Mouse (Mus musculus) stomach, embryonic 15.5 days (tissue): ENCODE measurements around the gene Atp6v0a1. TPM values are rescaled to one million over a fixed set of nuclear protein-coding genes. Genes with fewer than 3 reads are reported as not detected.

ENCODE experiments used
- ATAC-seq: fragments of 200-750 bp; cut with Nextera tagmentation; 2 replicates; pipeline ENCODE4 v1.8.0; 2017; ENCODE audit warnings: low read depth, moderate number of reproducible peaks, moderate TSS enrichment; ENCODE audit not compliant: insufficient read depth, low FRiP score
- H3K27ac ChIP-seq: fragments of 300-500 bp; sonication (generic); 2 replicates; pipeline ENCODE4 v1.5.1; 2015; ENCODE audit warnings: mild to moderate bottlenecking, inconsistent platforms
- H3K27me3 ChIP-seq: fragments of 300-500 bp; sonication (generic); replicated peaks from 2 replicates; pipeline ENCODE4 v1.6.1; 2015; ENCODE audit warnings: inconsistent platforms
- H3K36me3 ChIP-seq: fragments of 300-500 bp; sonication (generic); 2 replicates; pipeline ENCODE4 v1.6.1; 2015; ENCODE audit warnings: inconsistent platforms
- H3K4me1 ChIP-seq: fragments of 300-500 bp; sonication (generic); 2 replicates; pipeline ENCODE4 v1.6.1; 2015; ENCODE audit warnings: inconsistent platforms
- H3K4me2 ChIP-seq: fragments of 300-500 bp; sonication (generic); 2 replicates; pipeline ENCODE4 v1.6.1; 2015; ENCODE audit warnings: mild to moderate bottlenecking, inconsistent platforms
- H3K4me3 ChIP-seq: fragments of 300-500 bp; sonication (generic); replicated peaks from 2 replicates; pipeline ENCODE4 v1.5.1; 2015; ENCODE audit warnings: inconsistent platforms
- H3K9ac ChIP-seq: fragments of 300-500 bp; sonication (generic); 2 replicates; pipeline ENCODE4 v1.6.1; 2015; ENCODE audit warnings: inconsistent platforms
- H3K9me3 ChIP-seq: fragments of 300-500 bp; sonication (generic); 2 replicates; pipeline ENCODE4 v1.6.1; 2016; ENCODE audit warnings: inconsistent platforms
- WGBS: fragments of 180-500 bp; shearing (Covaris S2); methylation state at CpG from one replicate; pipeline ENCODE4 v1.1.7; 2015; 5-methylcytosine and 5-hydroxymethylcytosine counted together
- polyA plus RNA-seq: library from polyadenylated mRNA; unstranded; fragments of >200 nt; fragmentation: Nextera tagmentation; extraction: Ambion mirVana; gene quantifications from 2 replicates; pipeline ENCODE4 v1.2.1, GENCODE M21; 2015

Gene Atp6v0a1
- polyA plus RNA-seq, 1 experiment from 2014 or later = 36.6 TPM

DNA sequence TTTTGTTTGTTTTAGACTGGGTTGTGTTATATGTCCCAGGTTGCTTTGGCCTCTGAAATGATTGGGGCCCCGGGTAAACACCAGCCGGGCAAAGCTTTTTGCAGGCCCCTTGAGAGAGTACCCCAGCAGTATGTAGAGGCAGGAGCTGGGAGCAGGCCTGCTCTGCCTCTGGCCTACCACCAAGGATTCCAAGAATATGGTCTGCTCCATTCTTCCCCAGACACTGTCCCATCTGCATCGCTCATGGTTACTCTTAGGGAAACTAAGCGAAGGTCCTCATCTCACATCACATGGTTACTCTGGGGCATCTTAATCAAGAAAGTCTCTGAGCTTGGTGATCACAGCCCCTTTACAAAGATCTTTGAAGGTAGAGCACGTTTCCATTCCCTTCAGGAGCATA lies 40.8 kb upstream of the Atp6v0a1 start:
- H3K9me3 ChIP-seq = no peaks in the 10 kb centered on the region
- peak overlapping the region; percentile 77 for H3K4me2 ChIP-seq
- no peaks in the 10 kb centered on the region for H3K36me3 ChIP-seq
- no peak for ATAC-seq
- H3K4me3 ChIP-seq = peak overlapping the region; percentile 75
- H3K9ac ChIP-seq = peak overlapping the region; percentile 69; the same call in 1 of the 2 replicates
- no peaks in the 10 kb centered on the region for H3K27me3 ChIP-seq
- H3K27ac ChIP-seq = peak overlapping the region; percentile 96
- peaks cover 54% of the 10 kb centered on the region for H3K4me1 ChIP-seq
- 61% methylated on average over 5 of the region's 5 CpGs for WGBS

DNA sequence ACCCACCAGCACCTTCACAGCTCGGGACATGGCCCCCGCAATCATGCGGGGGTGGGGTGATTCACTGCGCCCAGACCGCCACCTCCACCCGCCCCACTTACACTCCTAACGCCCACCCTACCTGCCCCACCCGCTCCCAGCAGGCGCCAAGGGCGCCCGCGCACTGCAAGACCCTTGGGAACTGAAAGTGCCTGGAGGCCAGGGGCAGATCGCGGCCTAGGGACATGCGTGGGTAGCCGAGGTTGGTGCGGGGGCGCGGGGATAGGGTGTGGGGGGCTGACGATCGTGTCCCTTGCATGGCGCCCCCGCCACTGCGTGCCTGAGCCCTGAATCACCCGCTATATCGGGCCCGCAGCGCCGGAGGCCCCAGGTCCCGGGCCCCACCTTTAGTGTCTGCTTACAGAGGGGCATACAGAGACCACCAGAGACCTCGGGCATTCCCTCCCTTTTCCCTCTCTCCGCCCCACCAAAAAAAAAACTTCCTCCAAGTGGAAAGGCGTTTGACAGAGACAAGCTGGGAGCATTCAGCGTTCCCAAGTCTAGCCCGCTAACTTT lies 40.0 kb upstream of the Atp6v0a1 start:
- Histone ChIP-seq H3K4me2 (peak overlapping the region; percentile 77), H3K9me3 (no peaks in the 10 kb centered on the region), H3K27ac (peak overlapping the region; percentile 96), H3K4me3 (peak overlapping the region; percentile 75), H3K36me3 (no peaks in the 10 kb centered on the region), H3K9ac (peak overlapping the region; percentile 69), H3K27me3 (no peaks in the 10 kb centered on the region), H3K4me1 (peaks cover 46% of the 10 kb centered on the region)
- ATAC-seq = no peak
- WGBS = 2% methylated on average over 35 of the region's 35 CpGs

DNA sequence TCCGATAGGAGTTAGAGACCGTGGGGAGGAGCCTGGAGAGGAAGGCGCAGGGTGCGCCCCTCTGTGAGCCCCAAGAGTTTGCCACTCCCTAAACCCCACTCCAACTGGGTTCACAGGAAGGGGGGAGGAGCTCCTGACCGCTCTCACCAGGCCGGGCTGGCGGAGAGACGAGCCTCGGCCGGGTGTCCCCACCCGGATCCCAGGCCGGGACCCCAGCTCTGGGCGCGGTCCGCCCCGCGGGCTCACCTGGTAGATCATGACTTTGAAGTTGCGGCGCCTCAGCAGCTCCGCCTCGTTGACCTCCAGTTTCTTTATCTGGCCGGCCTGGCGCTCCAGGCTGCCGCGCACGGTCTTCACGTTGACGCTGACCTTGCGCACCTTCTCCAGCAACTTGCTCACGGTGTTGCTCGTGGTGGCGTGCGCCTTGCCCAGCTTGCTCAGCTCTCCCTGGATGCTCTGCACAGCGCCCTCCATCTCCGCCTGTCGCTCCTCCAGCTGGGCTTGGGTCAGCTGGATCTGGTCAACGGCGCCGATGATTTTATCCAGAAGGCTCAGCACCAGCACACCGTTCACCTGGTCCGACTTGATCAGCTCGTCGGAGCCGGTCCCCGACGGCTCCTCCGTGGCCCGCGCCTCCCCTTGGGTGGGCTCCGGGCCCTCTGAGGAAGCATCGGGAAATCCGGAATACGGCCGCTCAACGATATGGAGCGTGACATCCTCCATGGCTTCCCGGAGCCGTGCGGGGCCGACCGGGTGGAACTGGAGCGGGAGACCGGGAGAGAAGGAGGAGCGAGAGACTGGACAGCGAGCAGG lies 39.3 kb upstream of the Atp6v0a1 start:
- no peaks in the 10 kb centered on the region for H3K36me3 ChIP-seq
- H3K9me3 ChIP-seq = no peaks in the 10 kb centered on the region
- under 1% methylated on average over 65 of the region's 65 CpGs for WGBS
- peak overlapping the region; percentile 77 for H3K4me2 ChIP-seq
- H3K27ac ChIP-seq = peak overlapping the region; percentile 96
- no peaks in the 10 kb centered on the region for H3K27me3 ChIP-seq
- H3K4me3 ChIP-seq = peak overlapping the region; percentile 75
- peak overlapping the region; percentile 69 for H3K9ac ChIP-seq
- peak; percentile 72; the same call in 1 of the 2 replicates for ATAC-seq
- peaks cover 40% of the 10 kb centered on the region for H3K4me1 ChIP-seq

DNA sequence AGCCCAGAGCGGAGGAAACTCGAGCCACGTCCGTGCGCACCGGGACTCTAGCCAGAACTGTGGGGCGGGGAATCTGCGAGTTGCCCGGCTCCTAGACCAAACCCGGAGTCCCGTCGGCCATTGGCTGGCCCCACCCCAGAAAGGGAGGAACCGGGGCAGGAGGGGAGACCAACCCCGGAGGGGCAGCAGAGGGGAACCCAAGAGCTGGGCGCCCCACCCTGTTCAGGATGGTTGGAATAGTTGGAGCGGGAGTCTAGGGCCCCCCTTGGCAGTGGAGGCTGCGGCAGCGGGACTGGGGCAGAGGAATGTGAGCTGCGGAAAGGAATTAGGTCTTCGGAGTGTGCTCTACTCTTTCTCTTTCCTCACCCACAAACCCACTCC lies 38.7 kb upstream of the Atp6v0a1 start, which contains the start of gene Cavin1:
Cavin1 (minus strand) TSS at position 331 of the 381 bp plus-strand sequence.
- peak within 1 kb of the TSS; percentile 75 for H3K4me3 ChIP-seq
- peak within 1 kb of the TSS; percentile 96 for H3K27ac ChIP-seq
- 1% methylated on average over 20 of the region's 20 CpGs for WGBS
- H3K36me3 ChIP-seq = no peaks in the 10 kb centered on the region
- H3K9ac ChIP-seq = peak within 1 kb of the TSS; percentile 69
- peaks cover 40% of the 10 kb centered on the region for H3K4me1 ChIP-seq
- ATAC-seq = peak; percentile 88
- H3K4me2 ChIP-seq = peak within 1 kb of the TSS; percentile 77
- no peaks in the 10 kb centered on the region for H3K9me3 ChIP-seq
- no peaks in the 10 kb centered on the region for H3K27me3 ChIP-seq

DNA sequence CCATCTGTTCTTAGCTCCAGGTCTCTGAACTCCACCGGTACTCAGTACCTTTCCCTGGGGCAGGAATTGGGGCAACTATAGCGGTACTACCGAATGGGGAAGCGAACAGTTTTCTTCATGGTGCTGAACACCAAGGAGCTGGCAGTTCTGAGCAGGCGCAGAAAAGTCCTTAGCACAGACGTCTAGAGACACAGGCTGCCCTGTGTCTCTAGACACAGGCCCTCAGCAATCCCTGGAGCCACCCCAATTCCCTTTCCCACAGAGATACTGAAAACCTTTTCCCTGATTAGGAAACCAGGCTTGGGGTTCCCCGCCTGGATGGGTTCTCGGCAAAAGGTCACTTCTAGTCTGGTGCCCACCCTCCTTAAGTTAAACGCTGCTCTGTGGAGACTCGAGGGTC lies 37.8 kb upstream of the Atp6v0a1 start:
- Histone ChIP-seq H3K36me3 (no peaks in the 10 kb centered on the region), H3K4me3 (no peak overlapping the region), H3K4me1 (peaks cover 31% of the 10 kb centered on the region; the same call in 1 of the 2 replicates), H3K27ac (peak overlapping the region; percentile 96; the same call in 1 of the 2 replicates), H3K27me3 (no peaks in the 10 kb centered on the region), H3K9ac (no peak overlapping the region), H3K4me2 (peak overlapping the region; percentile 77), H3K9me3 (no peaks in the 10 kb centered on the region)
- WGBS = 69% methylated on average over 10 of the region's 10 CpGs
- ATAC-seq = no peak

DNA sequence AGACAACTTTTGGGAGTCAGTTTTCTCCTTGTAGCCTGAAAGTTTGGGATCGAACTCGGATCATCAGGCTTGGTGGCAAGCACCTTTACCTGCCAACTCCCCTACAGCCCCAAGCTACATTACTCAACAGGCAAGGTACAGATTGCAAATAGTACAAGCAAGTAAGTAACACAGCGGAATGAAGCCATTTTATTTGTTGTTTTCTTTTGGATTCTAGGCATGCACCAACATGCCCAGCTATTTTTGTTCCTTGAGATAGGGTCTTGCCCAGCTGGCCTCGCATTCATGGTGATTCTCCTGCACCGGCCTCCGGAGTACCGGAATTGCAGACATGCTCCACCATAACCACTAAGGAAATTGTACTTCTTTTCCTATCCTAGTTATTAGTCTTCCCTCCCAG lies 36.0 kb upstream of the Atp6v0a1 start:
- Histone ChIP-seq H3K9me3 (no peaks in the 10 kb centered on the region), H3K4me2 (no peak overlapping the region), H3K27ac (no peak overlapping the region), H3K36me3 (no peaks in the 10 kb centered on the region), H3K4me1 (peaks cover 19% of the 10 kb centered on the region; the same call in 1 of the 2 replicates), H3K27me3 (no peaks in the 10 kb centered on the region), H3K9ac (no peak overlapping the region), H3K4me3 (no peak overlapping the region)
- 88% methylated on average over 7 of the region's 7 CpGs for WGBS
- ATAC-seq = no peak

DNA sequence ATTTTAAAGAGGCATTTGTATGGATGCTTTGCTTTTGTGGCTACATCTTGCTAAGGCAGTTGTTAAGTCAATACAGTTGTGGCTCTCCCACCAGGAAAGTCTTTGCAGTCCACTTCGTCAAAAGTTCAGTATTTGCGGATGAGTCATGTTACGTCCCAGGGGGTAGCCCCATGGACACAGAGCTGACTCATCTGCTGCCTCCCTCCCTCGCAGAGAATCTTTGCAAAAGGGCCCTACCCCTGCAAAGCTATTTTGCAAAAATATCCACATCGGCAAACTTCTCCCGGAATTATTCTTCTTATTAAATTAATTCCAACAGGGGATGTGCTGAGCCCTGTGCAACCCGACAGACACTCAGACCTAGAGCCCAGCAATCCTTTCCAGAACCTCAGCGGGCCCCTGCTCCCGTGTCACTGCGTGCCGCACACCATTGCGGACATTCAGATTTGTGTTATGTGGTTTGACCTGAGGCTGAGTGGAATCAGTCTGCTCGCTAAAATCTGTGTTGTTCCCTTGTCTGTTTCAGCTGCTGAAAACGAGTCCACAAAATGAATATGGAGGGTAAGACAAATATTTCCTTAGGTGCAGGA lies 34.8 kb upstream of the Atp6v0a1 start:
- Histone ChIP-seq H3K9ac (no peak overlapping the region), H3K27ac (peak overlapping the region; percentile 63), H3K4me1 (peaks cover 14% of the 10 kb centered on the region; the same call in 1 of the 2 replicates), H3K27me3 (no peaks in the 10 kb centered on the region), H3K9me3 (no peaks in the 10 kb centered on the region), H3K4me3 (no peak overlapping the region), H3K36me3 (no peaks in the 10 kb centered on the region), H3K4me2 (no peak overlapping the region)
- no peak for ATAC-seq
- WGBS = 45% methylated on average over 14 of the region's 14 CpGs

DNA sequence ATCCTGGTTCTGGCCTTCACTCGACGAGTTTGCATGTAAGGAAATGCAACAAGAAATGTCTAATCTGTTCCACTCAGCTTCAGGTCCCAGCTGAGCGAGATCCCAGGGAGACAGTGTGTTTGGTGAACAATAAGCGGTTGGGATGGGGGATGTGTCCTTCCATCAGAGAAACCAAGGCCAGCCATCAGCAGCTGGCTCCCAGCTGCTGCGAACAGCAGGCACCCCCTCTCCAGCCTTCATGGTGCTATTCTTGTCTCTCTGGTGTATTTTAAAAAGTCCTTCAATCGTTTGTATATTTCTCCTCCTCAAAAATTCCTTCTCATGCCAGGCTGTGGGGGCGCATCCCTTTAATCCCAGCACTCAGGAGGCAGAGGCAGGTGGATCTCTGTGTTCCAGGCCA lies 34.0 kb upstream of the Atp6v0a1 start:
- Histone ChIP-seq H3K36me3 (no peaks in the 10 kb centered on the region), H3K4me1 (peaks cover 14% of the 10 kb centered on the region; the same call in 1 of the 2 replicates), H3K27me3 (no peaks in the 10 kb centered on the region), H3K9me3 (no peaks in the 10 kb centered on the region), H3K4me2 (no peak overlapping the region), H3K27ac (peak overlapping the region; percentile 58), H3K4me3 (no peak overlapping the region), H3K9ac (no peak overlapping the region)
- WGBS = 47% methylated on average over 7 of the region's 7 CpGs
- no peak for ATAC-seq

DNA sequence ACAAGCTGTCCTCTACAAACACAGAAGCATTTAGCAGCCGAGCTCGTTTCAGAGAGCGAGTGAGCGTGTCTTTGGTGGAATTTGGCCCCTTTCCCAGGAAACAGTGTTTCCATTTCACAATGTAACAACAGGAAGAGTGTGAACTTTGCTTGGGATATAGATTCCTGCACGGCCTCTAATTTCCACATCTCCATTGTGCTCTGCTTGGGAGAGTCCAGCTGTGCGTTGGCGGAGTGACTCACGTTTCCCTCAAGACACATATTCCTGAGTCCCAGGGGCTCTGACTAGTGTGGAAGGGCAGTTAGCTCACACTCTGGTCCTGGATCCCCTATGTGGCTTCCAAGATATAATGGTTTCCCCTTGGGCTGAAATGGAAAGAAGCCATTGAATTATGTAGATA lies 29.4 kb upstream of the Atp6v0a1 start:
- no peaks in the 10 kb centered on the region for H3K27me3 ChIP-seq
- peak overlapping the region; percentile 63 for H3K27ac ChIP-seq
- no peaks in the 10 kb centered on the region for H3K36me3 ChIP-seq
- ATAC-seq = peak; percentile 44; the same call in 1 of the 2 replicates
- H3K4me3 ChIP-seq = no peak overlapping the region
- H3K9ac ChIP-seq = no peak overlapping the region
- WGBS = 37% methylated on average over 8 of the region's 8 CpGs
- H3K4me1 ChIP-seq = peaks cover 6% of the 10 kb centered on the region; the same call in 1 of the 2 replicates
- 0 out of 2 replicates have a peak overlapping the region, but pooled peaks have one; percentile 5 for H3K4me2 ChIP-seq
- H3K9me3 ChIP-seq = no peaks in the 10 kb centered on the region

DNA sequence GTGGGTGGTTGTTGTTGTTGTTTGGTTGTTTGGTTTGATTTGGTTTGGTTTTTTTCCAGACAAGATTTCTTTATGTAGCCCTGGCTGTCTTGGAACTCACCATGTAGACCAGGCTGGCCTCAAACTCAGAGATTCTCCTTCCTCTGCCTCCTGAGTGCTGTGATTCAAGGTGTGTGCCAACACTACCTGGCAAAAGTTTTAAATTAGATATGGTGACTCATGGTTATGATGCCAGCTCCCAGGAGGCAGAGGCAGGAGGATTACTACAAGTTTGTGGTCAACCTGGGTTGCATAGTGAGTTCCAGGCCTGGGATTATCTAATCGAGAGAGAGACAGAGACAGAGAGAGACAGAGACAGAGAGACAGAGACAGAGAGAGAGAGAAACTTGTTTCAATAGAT lies 28.8 kb upstream of the Atp6v0a1 start:
- no peak for ATAC-seq
- no peak overlapping the region for H3K4me3 ChIP-seq
- H3K27ac ChIP-seq = peak overlapping the region; percentile 63
- H3K4me2 ChIP-seq = no peak overlapping the region
- peaks cover under 1% of the 10 kb centered on the region; the same call in 1 of the 2 replicates for H3K4me1 ChIP-seq
- H3K9ac ChIP-seq = no peak overlapping the region
- H3K9me3 ChIP-seq = no peaks in the 10 kb centered on the region
- 81% methylated on average over 1 of the region's 1 CpGs for WGBS
- H3K36me3 ChIP-seq = no peaks in the 10 kb centered on the region
- H3K27me3 ChIP-seq = no peaks in the 10 kb centered on the region

DNA sequence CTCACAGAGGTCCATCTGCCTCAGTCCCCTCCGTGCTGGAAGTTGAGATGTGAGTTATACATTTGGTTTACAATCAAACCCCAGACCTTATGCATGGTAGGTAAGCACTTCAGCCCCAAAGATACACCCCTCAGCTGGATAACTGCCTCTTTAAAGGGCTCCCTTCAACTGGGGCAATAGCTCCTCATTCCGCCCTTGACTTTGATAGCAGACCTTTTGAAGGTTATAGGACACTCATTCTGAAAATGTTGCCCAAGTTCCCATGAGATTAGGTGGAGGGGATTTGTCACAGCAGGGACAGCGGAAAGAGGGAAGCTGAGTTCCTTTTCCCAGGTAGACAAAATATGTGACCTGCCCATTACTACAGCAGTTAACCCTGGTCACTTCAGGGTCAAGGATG lies 28.0 kb upstream of the Atp6v0a1 start:
- H3K9ac ChIP-seq = no peak overlapping the region
- H3K36me3 ChIP-seq = no peaks in the 10 kb centered on the region
- no peaks in the 10 kb centered on the region for H3K4me1 ChIP-seq
- no peaks in the 10 kb centered on the region for H3K9me3 ChIP-seq
- no peaks in the 10 kb centered on the region for H3K27me3 ChIP-seq
- no peak overlapping the region for H3K27ac ChIP-seq
- H3K4me2 ChIP-seq = no peak overlapping the region
- no peak overlapping the region for H3K4me3 ChIP-seq
- no peak for ATAC-seq
- WGBS = 83% methylated on average over 3 of the region's 3 CpGs

DNA sequence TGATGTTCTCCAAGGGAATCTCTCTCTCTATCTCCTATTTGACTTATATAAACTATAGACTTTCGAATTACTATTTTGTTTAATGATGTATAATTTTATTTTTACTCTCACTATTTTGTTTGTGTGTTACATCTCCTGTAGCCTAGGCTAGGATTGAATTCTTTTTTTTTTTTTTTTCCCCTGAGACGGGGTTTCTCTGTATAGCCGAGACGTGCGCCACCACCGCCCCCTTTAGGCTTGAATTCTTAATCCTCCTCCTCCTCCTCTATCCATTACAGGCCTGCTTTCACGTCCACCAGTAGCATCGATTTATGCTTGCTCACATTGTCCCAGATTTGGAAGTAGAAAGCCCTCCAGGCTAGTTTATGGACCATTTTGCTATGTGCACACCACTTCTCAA lies 27.2 kb upstream of the Atp6v0a1 start:
- Histone ChIP-seq H3K27ac (no peak overlapping the region), H3K4me1 (no peaks in the 10 kb centered on the region), H3K4me2 (no peak overlapping the region), H3K4me3 (no peak overlapping the region), H3K27me3 (no peaks in the 10 kb centered on the region), H3K9ac (no peak overlapping the region), H3K36me3 (no peaks in the 10 kb centered on the region), H3K9me3 (no peaks in the 10 kb centered on the region)
- 31% methylated on average over 8 of the region's 8 CpGs for WGBS
- no peak for ATAC-seq
